Mouse (Mus musculus) heart, embryonic 11.5 days (tissue): ENCODE measurements around the gene Slc28a2. TPM values are rescaled to one million over a fixed set of nuclear protein-coding genes. Genes with fewer than 3 reads are reported as not detected.
"Not testable (repeated sequence)": the region's sequence is repeated elsewhere in the genome, so short reads cannot be mapped to it uniquely, and the experiment has no call there.

Experiments used
- ATAC-seq: fragments of 200-750 bp; cut with Nextera tagmentation; replicated peaks from 2 replicates; pipeline ENCODE4 v1.8.0; 2017; ENCODE audit warnings: moderate library complexity; ENCODE audit not compliant: insufficient number of reproducible peaks, low FRiP score, low TSS enrichment
- H3K27ac ChIP-seq: fragments of 300-500 bp; sonication (generic); 2 replicates; pipeline ENCODE4 v1.5.1; 2014; ENCODE audit warnings: mild to moderate bottlenecking, low read depth, low read length
- H3K27me3 ChIP-seq: fragments of 300-500 bp; sonication (generic); 2 replicates; pipeline ENCODE4 v1.6.1; 2014; ENCODE audit warnings: mild to moderate bottlenecking, low read length, mixed read lengths; ENCODE audit not compliant: control insufficient read depth, insufficient read depth
- H3K36me3 ChIP-seq: fragments of 300-500 bp; sonication (generic); 2 replicates; pipeline ENCODE4 v1.6.1; 2014; ENCODE audit warnings: mild to moderate bottlenecking, low read length, moderate library complexity, mixed read lengths; ENCODE audit not compliant: control insufficient read depth, insufficient read depth
- H3K4me1 ChIP-seq: fragments of 300-500 bp; sonication (generic); 2 replicates; pipeline ENCODE4 v1.6.1; 2014; ENCODE audit warnings: low read length; ENCODE audit not compliant: control insufficient read depth, insufficient read depth
- H3K4me2 ChIP-seq: fragments of 300-500 bp; sonication (generic); 2 replicates; pipeline ENCODE4 v1.6.1; 2014; ENCODE audit warnings: mild to moderate bottlenecking, moderate library complexity
- H3K4me3 ChIP-seq: fragments of 300-500 bp; sonication (generic); 2 replicates; pipeline ENCODE4 v1.5.1; 2014; ENCODE audit warnings: low read depth, low read length
- H3K9ac ChIP-seq: fragments of 300-500 bp; sonication (generic); 2 replicates; pipeline ENCODE4 v1.6.1; 2014; ENCODE audit warnings: mild to moderate bottlenecking, low read depth, low read length, moderate library complexity
- H3K9me3 ChIP-seq: fragments of 300-500 bp; sonication (generic); replicated peaks from 2 replicates; pipeline ENCODE4 v1.6.1; 2016; ENCODE audit warnings: low read length; ENCODE audit not compliant: control insufficient read depth
- WGBS: fragments of 180-500 bp; shearing (Covaris S2); extraction: QIAGEN DNeasy Blood & Tissue Kit; methylation state at CpG from one replicate; pipeline ENCODE4 v1.1.7; 2014; ENCODE audit not compliant: insufficient replicate concordance; 5-methylcytosine and 5-hydroxymethylcytosine counted together
- polyA plus RNA-seq: library from polyadenylated mRNA; unstranded; fragments of >200 nt; fragmentation: Nextera tagmentation; extraction: Ambion mirVana; gene quantifications from 2 replicates; pipeline ENCODE4 v1.2.1, GENCODE M21; 2014

Slc28a2 gene
- polyA plus RNA-seq, 1 experiment from 2014 or later: 0.27 TPM

- no peaks in the 10 kb centered on the region for H3K9me3 ChIP-seq
- no peak within 1 kb of the TSS for H3K4me3 ChIP-seq
- no peaks in the 10 kb centered on the region for H3K36me3 ChIP-seq
- no peak within 1 kb of the TSS for H3K9ac ChIP-seq
- H3K27ac ChIP-seq: no peak within 1 kb of the TSS
- no peak within 1 kb of the TSS for H3K4me2 ChIP-seq
- WGBS: 74% methylated on average over 1 of the region's 1 CpGs
- H3K27me3 ChIP-seq: no peaks in the 10 kb centered on the region
- no peak for ATAC-seq
- H3K4me1 ChIP-seq: no peaks in the 10 kb centered on the region
Observed at GRCm38 (mm10) chr2:122484641-122485040, 58.4 kb downstream of the Slc28a2 start, which contains the start of gene Gm14085. Gene Gm14085 (plus strand): TSS chr2:122484941.

- not testable (repeated sequence) for H3K27ac ChIP-seq, H3K9ac ChIP-seq, H3K36me3 ChIP-seq, ATAC-seq, H3K4me1 ChIP-seq, H3K4me2 ChIP-seq, H3K27me3 ChIP-seq, H3K9me3 ChIP-seq, H3K4me3 ChIP-seq
- WGBS: 36% methylated on average over 1 of the region's 3 CpGs
Observed at GRCm38 (mm10) chr2:122485654-122486053, 59.4 kb downstream of the Slc28a2 start.

GRCm38 (mm10) chr2:122486122-122486521 lies 59.8 kb downstream of the Slc28a2 start:
- not testable (repeated sequence) for H3K4me1 ChIP-seq, H3K36me3 ChIP-seq, H3K4me3 ChIP-seq, H3K9ac ChIP-seq, H3K27me3 ChIP-seq, H3K4me2 ChIP-seq, H3K27ac ChIP-seq, ATAC-seq, H3K9me3 ChIP-seq

GRCm38 (mm10) chr2:122486674-122487073 lies 60.4 kb downstream of the Slc28a2 start:
- no peaks in the 10 kb centered on the region for H3K36me3 ChIP-seq
- no peak overlapping the region for H3K4me3 ChIP-seq
- no peaks in the 10 kb centered on the region for H3K9me3 ChIP-seq
- no peak for ATAC-seq
- H3K27ac ChIP-seq: no peak overlapping the region
- H3K4me1 ChIP-seq: no peaks in the 10 kb centered on the region
- H3K9ac ChIP-seq: no peak overlapping the region
- WGBS: 82% methylated on average over 2 of the region's 2 CpGs
- no peak overlapping the region for H3K4me2 ChIP-seq
- no peaks in the 10 kb centered on the region for H3K27me3 ChIP-seq

Other genes with a start within 250 kb of the Slc28a2 start
- not detected in 2 replicates for gene Patl2, start 240.3 kb upstream of the Slc28a2 start, polyA plus RNA-seq
- gene Terb2, start 240.2 kb upstream of the Slc28a2 start, polyA plus RNA-seq: not detected in 2 replicates
- 45.0 and 49.8 TPM in 2 replicates for gene Sord, start 191.7 kb upstream of the Slc28a2 start, polyA plus RNA-seq
- 0.04 TPM in 1 of 2 replicates, not detected in the other for gene Duox2, start 128.0 kb upstream of the Slc28a2 start, polyA plus RNA-seq
- gene Duoxa2, start 127.6 kb upstream of the Slc28a2 start, polyA plus RNA-seq: not detected in 2 replicates
- gene Duoxa1, start 112.7 kb upstream of the Slc28a2 start, polyA plus RNA-seq: not detected in 2 replicates
- gene Duox1, start 110.8 kb upstream of the Slc28a2 start, polyA plus RNA-seq: not detected in 2 replicates
- 3.7 and 3.8 TPM in 2 replicates for gene Shf, start 57.3 kb upstream of the Slc28a2 start, polyA plus RNA-seq
- gene Gm14085, start 58.5 kb downstream of the Slc28a2 start, polyA plus RNA-seq: not detected in 2 replicates
- gene Gatm, start 184.8 kb downstream of the Slc28a2 start, polyA plus RNA-seq: 26.6 and 33.6 TPM in 2 replicates
- gene AA467197, start 210.5 kb downstream of the Slc28a2 start, polyA plus RNA-seq: 0.20 TPM in 1 of 2 replicates, not detected in the other